Comparison of ENCODE assay signal across 28 mouse cellular contexts in the genomic region with DNA sequence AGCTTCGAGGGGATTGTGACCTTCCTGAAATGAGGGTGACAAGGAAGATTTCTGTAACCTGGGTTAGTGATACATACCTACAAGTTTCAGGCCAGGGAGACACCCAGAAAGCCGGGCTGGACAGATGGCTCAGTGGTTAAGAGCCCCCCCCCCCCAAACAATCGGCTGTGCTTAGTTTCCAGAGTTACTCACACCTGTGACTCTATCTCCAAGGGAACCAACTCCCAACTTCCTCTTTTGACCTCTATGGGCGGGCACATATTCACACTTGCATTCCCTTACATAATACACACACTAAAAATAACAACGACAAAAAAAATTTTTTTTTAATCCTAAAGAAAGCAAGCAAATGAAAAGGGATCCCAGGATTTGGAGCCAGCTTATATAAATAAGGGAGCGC.
DNase-seq lines count a peak whose midpoint lies in the region; ATAC-seq and TF ChIP-seq lines count a peak whose summit lies in the region.
"Had no signal": no experiment of that assay in that cellular context is flagged by ENCODE, and none has a peak within 500 bp of the region (broad histone marks: within the 10 kb centered on the region; RNA-seq: fewer than 3 reads in every experiment).

No protein-coding gene starts in this region.

- no peaks in the 10 kb centered on the region for H3K36me3 ChIP-seq in heart, embryonic 13.5 days
- no peaks in the 10 kb centered on the region for H3K36me3 ChIP-seq in lung, embryonic 14.5 days (ENCODE audit: insufficient read depth)
- H3K36me3 ChIP-seq in stomach, postnatal 0 days (ENCODE audit: control insufficient read depth, insufficient read depth, low read length) = no peaks in the 10 kb centered on the region
- H3K36me3 ChIP-seq: limb, embryonic 10.5 days; limb, embryonic 15.5 days; liver, embryonic 13.5 days; neural tube, embryonic 15.5 days had no signal

- ATAC-seq in heart, embryonic 13.5 days (ENCODE audit: extremely low read depth, insufficient number of reproducible peaks, low FRiP score, low TSS enrichment) = no peak
- ATAC-seq in lung, embryonic 14.5 days (ENCODE audit: insufficient read depth) = no peak
- ATAC-seq in hematopoietic stem cell, adult 5-6 weeks (replicated peaks in 1 of 2; ENCODE audit: insufficient read depth in 1 of 2, low FRiP score in 2 of 2, low TSS enrichment in 1 of 2, low read depth in 1 of 2, poor library complexity in 2 of 2, severe bottlenecking in 2 of 2) = peak; percentile 65 to 77
- ATAC-seq in stomach, postnatal 0 days (ENCODE audit: low FRiP score, low TSS enrichment) = 0 out of 2 replicates have a peak, but pooled peaks have one; percentile 32
- ATAC-seq: CD4-positive, CD25-positive, alpha-beta regulatory T cell, adult 4 months; forebrain, embryonic 13.5 days; intestine, postnatal 0 days had no signal

- no peak for TF ChIP-seq POLR2A in lung, adult 2 months (IDR thresholded peaks at IDR 0.05; ENCODE audit: borderline replicate concordance, extremely low read depth, low read depth, low read length)

- H3K4me2 ChIP-seq in heart, embryonic 13.5 days = peak overlapping the region; percentile 38
- 0 out of 2 replicates have a peak overlapping the region, but pooled peaks have one; percentile 29 for H3K4me2 ChIP-seq in lung, embryonic 14.5 days
- no peak overlapping the region for H3K4me2 ChIP-seq in stomach, postnatal 0 days (replicated peaks; ENCODE audit: low read depth)
- H3K4me2 ChIP-seq: forebrain, embryonic 13.5 days; hindbrain, embryonic 14.5 days; limb, embryonic 15.5 days; liver, embryonic 13.5 days; neural tube, embryonic 15.5 days had no signal

- H3K4me1 ChIP-seq in heart, embryonic 13.5 days = peaks cover 25% of the 10 kb centered on the region
- H3K4me1 ChIP-seq in lung, embryonic 14.5 days (ENCODE audit: insufficient read depth) = peaks cover 13% of the 10 kb centered on the region; the same call in 1 of the 2 replicates
- no peaks in the 10 kb centered on the region for H3K4me1 ChIP-seq in lung, adult 2 months (ENCODE audit: control insufficient read depth, insufficient read depth, low read length)
- H3K4me1 ChIP-seq in stomach, postnatal 0 days (replicated peaks; ENCODE audit: control insufficient read depth, insufficient read depth) = no peaks in the 10 kb centered on the region
- H3K4me1 ChIP-seq: forebrain, embryonic 13.5 days; liver, embryonic 13.5 days; neural tube, embryonic 15.5 days had no signal

- no peak for DNase-seq in heart, adult 8-10 months (ENCODE audit: low spot score)
- no peak for DNase-seq in lung, embryonic 14.5 days
- no peak for DNase-seq in lung, adult 2 months
- DNase-seq in stomach, postnatal 0 days (ENCODE audit: low spot score) = no peak
- DNase-seq in left cerebral cortex, postnatal 10 days (ENCODE audit: extremely low spot score in 1 of 2, low spot score in 2 of 2) = no peak
- DNase-seq: adrenal gland, postnatal 36 days; cerebellum, adult 2 months; cerebellum, postnatal 25 days; gastrocnemius, postnatal 25 days; kidney, adult 9 months; kidney, postnatal 10 days; layer of hippocampus, postnatal 36 days; liver, embryonic 13.5 days; lung, adult 18-20 months; midbrain, embryonic 14.5 days; right cerebral cortex, postnatal 25 days; spleen, adult 18-20 months; thymus, adult 2 months; thymus, postnatal 36 days had no signal

- no peak overlapping the region for H3K27ac ChIP-seq in heart, embryonic 13.5 days (replicated peaks)
- no peak overlapping the region for H3K27ac ChIP-seq in lung, embryonic 14.5 days (ENCODE audit: low read depth)
- H3K27ac ChIP-seq in stomach, postnatal 0 days (replicated peaks) = no peak overlapping the region
- H3K27ac ChIP-seq: forebrain, embryonic 13.5 days; hindbrain, embryonic 14.5 days; limb, embryonic 10.5 days; limb, embryonic 15.5 days; liver, embryonic 13.5 days; neural tube, embryonic 15.5 days had no signal

- no peak for TF ChIP-seq EP300 in stomach, postnatal 0 days (optimal IDR thresholded peaks at IDR 0.05)

- intact Hi-C loops in left cerebral cortex, postnatal 10 days (cut with DNase I) = no loop called here

- no peak for TF ChIP-seq CTCF in lung, embryonic 14.5 days (IDR thresholded peaks at IDR 0.05; ENCODE audit: low read depth)
- no peak for TF ChIP-seq CTCF in lung, adult 2 months (IDR thresholded peaks at IDR 0.05; ENCODE audit: insufficient read depth, low read length)
- TF ChIP-seq CTCF in stomach, postnatal 0 days (IDR thresholded peaks at IDR 0.05; ENCODE audit: low read depth) = no peak

- 45% methylated on average over 6 of the region's 6 CpGs for WGBS in heart, embryonic 13.5 days
- WGBS in lung, embryonic 14.5 days = 46% methylated on average over 6 of the region's 6 CpGs
- 40% methylated on average over 6 of the region's 6 CpGs for WGBS in lung, adult 2 months
- WGBS in stomach, postnatal 0 days = 35% methylated on average over 6 of the region's 6 CpGs

- no peaks in the 10 kb centered on the region for H3K9me3 ChIP-seq in heart, embryonic 13.5 days
- no peaks in the 10 kb centered on the region for H3K9me3 ChIP-seq in lung, embryonic 14.5 days (ENCODE audit: low read depth, low read length)
- no peaks in the 10 kb centered on the region for H3K9me3 ChIP-seq in stomach, postnatal 0 days (ENCODE audit: control insufficient read depth, low read length)
- H3K9me3 ChIP-seq: forebrain, embryonic 13.5 days; limb, embryonic 10.5 days; limb, embryonic 15.5 days; liver, embryonic 13.5 days; neural tube, embryonic 15.5 days had no signal

- no peak overlapping the region for H3K4me3 ChIP-seq in heart, embryonic 13.5 days
- no peak overlapping the region for H3K4me3 ChIP-seq in lung, embryonic 14.5 days (ENCODE audit: low read depth, low read length)
- no peak overlapping the region for H3K4me3 ChIP-seq in lung, adult 2 months (replicated peaks; ENCODE audit: extremely low read depth, low read depth, low read length)
- no peak overlapping the region for H3K4me3 ChIP-seq in stomach, postnatal 0 days (ENCODE audit: low read depth, low read length)
- H3K4me3 ChIP-seq: forebrain, embryonic 13.5 days; limb, embryonic 10.5 days; limb, embryonic 15.5 days; liver, embryonic 13.5 days; neural tube, embryonic 15.5 days had no signal

- H3K9ac ChIP-seq in heart, embryonic 13.5 days = no peak overlapping the region
- no peak overlapping the region for H3K9ac ChIP-seq in lung, embryonic 14.5 days
- H3K9ac ChIP-seq in stomach, postnatal 0 days (ENCODE audit: low read length) = no peak overlapping the region
- H3K9ac ChIP-seq: forebrain, embryonic 13.5 days; hindbrain, embryonic 14.5 days; limb, embryonic 15.5 days; liver, embryonic 13.5 days; neural tube, embryonic 15.5 days had no signal

- H3K27me3 ChIP-seq in heart, embryonic 13.5 days (replicated peaks) = no peaks in the 10 kb centered on the region
- H3K27me3 ChIP-seq in lung, embryonic 14.5 days (ENCODE audit: insufficient read depth, low read length) = no peaks in the 10 kb centered on the region
- no peaks in the 10 kb centered on the region for H3K27me3 ChIP-seq in stomach, postnatal 0 days (ENCODE audit: control insufficient read depth, insufficient read depth, low read length)
- H3K27me3 ChIP-seq: forebrain, embryonic 13.5 days; limb, embryonic 15.5 days; liver, embryonic 13.5 days; neural tube, embryonic 15.5 days had no signal

Comparison
In these comparisons a context has a peak if more than half of its experiments do, and no peak if none do; other contexts are left out.
1. ATAC-seq: peak in hematopoietic stem cell, adult 5-6 weeks (2 of 2) and stomach, postnatal 0 days (single experiment); none in heart, embryonic 13.5 days (single experiment) and lung, embryonic 14.5 days (single experiment).